Mouse (Mus musculus): ENCODE data around the gene Pepd. TPM values are rescaled to one million over a fixed set of nuclear protein-coding genes. Genes with fewer than 3 reads are reported as not detected.
"Not testable (repeated sequence)": the region's sequence is repeated elsewhere in the genome, so short reads cannot be mapped to it uniquely, and the experiment has no call there.

Pepd gene
- polyA plus RNA-seq, 1 experiment from 2014 or later: 115 TPM

DNA sequence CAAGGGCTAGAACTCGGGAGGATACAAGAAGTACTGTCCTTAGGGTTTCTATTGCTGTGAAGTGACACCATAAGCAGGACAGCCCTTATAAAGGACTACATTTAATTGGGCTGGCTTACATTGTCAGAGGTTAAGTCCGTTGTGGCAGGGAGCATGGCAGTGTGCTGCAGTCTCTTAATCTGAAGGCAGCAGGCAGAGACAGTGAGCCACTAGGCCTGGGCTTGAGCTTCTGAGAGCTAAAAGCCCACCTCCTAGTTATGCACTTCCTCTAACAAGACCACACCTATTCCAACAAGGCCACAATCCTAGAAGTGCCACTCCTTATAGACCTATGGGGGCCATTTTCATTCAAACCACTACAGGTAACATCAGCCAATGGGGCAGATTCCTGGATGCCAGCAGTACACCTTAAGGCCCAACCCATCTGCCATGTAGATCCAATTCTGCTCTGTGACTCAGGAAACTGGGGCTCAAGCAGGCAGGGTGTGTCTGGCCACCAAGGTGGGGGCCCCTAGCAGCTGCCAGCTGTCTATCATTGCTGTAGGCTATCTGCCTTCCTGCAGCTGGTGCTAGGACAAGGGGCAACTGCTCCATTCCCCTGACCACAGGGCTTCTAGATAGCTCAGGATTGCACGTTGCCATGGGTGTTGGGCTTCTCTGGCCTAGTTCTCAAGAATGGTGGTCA is 56.7 kb downstream of the Pepd start:
- Histone ChIP-seq H3K27ac (no peak overlapping the region), H3K9me3 (replicated peaks) (no peaks in the 10 kb centered on the region), H3K27me3 (no peaks in the 10 kb centered on the region), H3K4me1 (peaks cover 16% of the 10 kb centered on the region; the same call in 1 of the 2 replicates), H3K36me3 (peaks cover 38% of the 10 kb centered on the region), H3K4me2 (no peak overlapping the region), H3K4me3 (replicated peaks) (no peak overlapping the region), H3K9ac (no peak overlapping the region)
- 86% methylated on average over 3 of the region's 3 CpGs for WGBS
- peak; percentile 62; the same call in 1 of the 2 replicates for ATAC-seq (replicated peaks; ENCODE audit: low FRiP score)

DNA sequence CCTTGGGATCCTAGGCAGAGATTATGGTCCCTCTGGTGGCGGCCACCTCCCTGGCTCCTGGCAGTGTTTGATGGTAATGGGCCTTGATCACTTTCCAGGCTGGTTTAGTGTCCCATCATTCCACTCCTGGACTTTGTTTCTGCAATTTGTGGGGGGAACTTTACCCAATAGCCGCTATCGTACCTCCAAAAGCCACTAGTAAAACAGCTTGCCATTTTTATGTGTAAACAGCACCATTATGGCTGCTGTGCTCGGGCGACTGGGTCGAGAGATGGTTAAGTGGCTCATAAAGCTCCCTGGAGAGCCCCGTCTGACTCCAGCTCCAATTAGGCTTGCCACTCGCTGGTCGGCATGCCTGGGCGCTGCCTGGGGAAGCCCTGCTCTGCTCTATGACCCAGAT is 59.6 kb downstream of the Pepd start:
- Histone ChIP-seq H3K36me3 (peaks cover 40% of the 10 kb centered on the region), H3K4me3 (replicated peaks) (no peak overlapping the region), H3K9me3 (replicated peaks) (no peaks in the 10 kb centered on the region), H3K4me1 (peaks cover 9% of the 10 kb centered on the region; the same call in 1 of the 2 replicates), H3K4me2 (no peak overlapping the region), H3K27me3 (no peaks in the 10 kb centered on the region), H3K27ac (no peak overlapping the region), H3K9ac (no peak overlapping the region)
- ATAC-seq (replicated peaks; ENCODE audit: low FRiP score): no peak
- 38% methylated on average over 10 of the region's 10 CpGs for WGBS

DNA sequence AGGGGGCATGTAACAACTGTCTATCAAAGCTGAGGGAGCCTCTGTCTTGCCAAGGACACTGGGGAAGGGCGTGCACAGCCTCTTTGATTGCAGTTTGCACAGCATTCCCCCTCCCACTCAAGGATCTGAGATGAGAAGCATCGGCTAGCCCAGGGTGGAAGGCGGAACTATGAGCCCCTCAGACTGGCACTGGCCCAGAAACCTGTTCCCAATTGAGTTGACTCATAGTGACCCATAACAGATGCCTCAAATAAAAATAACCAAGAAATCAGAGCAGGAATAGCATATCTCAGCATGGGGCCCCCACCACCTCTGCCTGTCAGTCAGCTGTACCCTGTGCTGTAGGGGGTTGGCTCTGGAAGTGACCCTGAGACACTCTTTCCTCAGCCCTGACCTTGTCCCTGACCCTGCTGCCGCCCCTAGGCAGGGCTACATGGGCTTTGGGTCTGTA is 60.8 kb downstream of the Pepd start:
- no peak overlapping the region for H3K9ac ChIP-seq
- no peak for ATAC-seq (replicated peaks; ENCODE audit: low FRiP score)
- peaks cover under 1% of the 10 kb centered on the region; the same call in 1 of the 2 replicates for H3K4me1 ChIP-seq
- H3K4me2 ChIP-seq: no peak overlapping the region
- H3K27me3 ChIP-seq: no peaks in the 10 kb centered on the region
- no peak overlapping the region for H3K27ac ChIP-seq
- 56% methylated on average over 4 of the region's 4 CpGs for WGBS
- no peak overlapping the region for H3K4me3 ChIP-seq (replicated peaks)
- H3K9me3 ChIP-seq (replicated peaks): no peaks in the 10 kb centered on the region
- H3K36me3 ChIP-seq: peaks cover 40% of the 10 kb centered on the region

DNA sequence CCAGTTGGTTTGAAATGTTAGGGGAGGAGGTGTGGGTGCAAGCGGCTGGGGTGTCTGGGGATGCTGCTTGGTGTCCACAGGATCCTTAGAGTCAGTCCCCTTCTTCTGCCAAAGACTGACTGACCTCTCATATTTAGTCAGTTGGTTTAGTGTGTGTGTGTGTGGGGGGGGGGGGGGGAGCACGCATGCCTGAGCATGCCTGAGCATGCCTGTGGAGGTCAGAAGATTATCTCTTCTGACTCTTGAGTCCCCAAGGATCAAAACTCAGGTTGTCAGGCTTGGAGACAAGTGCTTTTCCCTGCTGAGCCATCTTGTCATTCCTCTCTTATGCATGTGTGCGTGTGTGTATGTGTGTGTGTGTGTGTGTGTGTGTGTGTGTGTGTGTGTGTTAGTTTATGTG is 61.7 kb downstream of the Pepd start:
- Histone ChIP-seq H3K27ac (no peak overlapping the region), H3K9ac (no peak overlapping the region), H3K4me2 (no peak overlapping the region), H3K4me3 (replicated peaks) (no peak overlapping the region), H3K27me3 (no peaks in the 10 kb centered on the region), H3K4me1 (no peaks in the 10 kb centered on the region), H3K36me3 (peaks cover 39% of the 10 kb centered on the region), H3K9me3 (replicated peaks) (no peaks in the 10 kb centered on the region)
- ATAC-seq (replicated peaks; ENCODE audit: low FRiP score): no peak
- WGBS: 75% methylated on average over 3 of the region's 3 CpGs

DNA sequence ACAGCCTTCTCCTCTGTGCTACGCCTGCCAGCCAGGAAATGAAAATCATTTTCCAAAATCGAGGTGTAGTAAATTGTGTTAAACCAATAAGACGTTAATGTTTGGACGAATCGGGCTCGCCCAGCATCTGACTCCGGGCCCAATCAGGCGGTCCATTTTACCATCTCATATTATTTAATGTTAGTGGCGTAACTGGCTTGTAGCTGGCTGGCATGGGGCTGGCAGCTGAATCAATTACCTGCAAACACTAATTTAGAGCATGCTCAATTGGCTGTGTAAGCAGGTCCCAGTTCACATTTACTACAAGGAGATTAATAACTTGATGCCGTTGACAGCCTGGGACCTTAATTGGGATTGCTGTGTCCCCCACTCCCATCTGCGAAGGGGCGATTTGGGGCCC is 63.7 kb downstream of the Pepd start:
- WGBS: 79% methylated on average over 12 of the region's 12 CpGs
- no peak for ATAC-seq (replicated peaks; ENCODE audit: low FRiP score)

DNA sequence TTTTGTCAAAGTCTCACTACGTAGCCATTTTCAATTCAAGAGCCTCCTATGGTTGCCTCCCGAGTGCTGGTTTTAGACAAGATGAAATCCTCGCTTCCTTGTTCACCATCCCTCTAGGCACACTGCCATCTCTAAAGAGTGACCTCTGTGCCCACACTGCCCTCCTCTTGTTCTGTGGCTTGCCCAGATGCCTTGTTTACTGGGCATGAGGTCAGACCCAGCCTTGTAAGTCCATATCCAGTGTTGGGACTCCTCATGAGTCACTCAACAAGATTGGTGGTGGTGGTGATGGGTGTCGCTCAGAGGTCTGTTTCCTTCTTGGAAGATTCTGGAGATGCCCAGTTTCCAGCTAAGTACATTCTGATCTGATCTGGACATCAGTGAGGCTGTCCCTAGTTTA is 65.2 kb downstream of the Pepd start:
- WGBS: 97% methylated on average over 4 of the region's 4 CpGs
- no peaks in the 10 kb centered on the region for H3K27me3 ChIP-seq
- no peaks in the 10 kb centered on the region for H3K4me1 ChIP-seq
- H3K4me2 ChIP-seq: no peak overlapping the region
- no peak overlapping the region for H3K4me3 ChIP-seq (replicated peaks)
- ATAC-seq (replicated peaks; ENCODE audit: low FRiP score): no peak
- peaks cover 19% of the 10 kb centered on the region for H3K36me3 ChIP-seq
- no peak overlapping the region for H3K27ac ChIP-seq
- H3K9ac ChIP-seq: no peak overlapping the region
- no peaks in the 10 kb centered on the region for H3K9me3 ChIP-seq (replicated peaks)

More for the DNA sequence above, 63.7 kb downstream of the Pepd start:
- no peak overlapping the region for H3K27ac ChIP-seq
- H3K36me3 ChIP-seq: peaks cover 22% of the 10 kb centered on the region
- no peaks in the 10 kb centered on the region for H3K9me3 ChIP-seq (replicated peaks)
- H3K4me1 ChIP-seq: no peaks in the 10 kb centered on the region
- H3K9ac ChIP-seq: no peak overlapping the region
- no peak overlapping the region for H3K4me3 ChIP-seq (replicated peaks)
- H3K4me2 ChIP-seq: no peak overlapping the region
- H3K27me3 ChIP-seq: no peaks in the 10 kb centered on the region

DNA sequence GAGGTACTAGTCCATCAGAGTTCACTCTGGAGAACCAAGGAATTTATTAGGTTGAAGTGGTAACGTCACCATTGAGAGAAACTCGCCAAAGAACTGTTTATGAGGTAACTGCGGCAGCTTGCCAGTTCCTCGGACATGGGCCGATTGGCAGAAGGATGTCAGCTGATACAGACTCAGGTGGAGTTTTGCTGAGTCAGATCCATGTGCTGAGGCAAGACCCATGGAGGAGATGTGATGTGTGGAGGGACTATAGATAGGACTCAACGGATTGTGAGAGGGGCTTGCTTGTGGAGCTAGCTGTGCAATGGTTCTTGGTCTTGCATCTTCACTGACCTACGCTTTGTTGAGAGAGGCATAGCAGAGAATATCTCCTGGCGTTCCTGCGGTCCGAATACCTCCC is 69.6 kb downstream of the Pepd start:
- Histone ChIP-seq H3K27me3 (no peaks in the 10 kb centered on the region), H3K4me3 (replicated peaks) (no peak overlapping the region), H3K27ac (no peak overlapping the region), H3K9ac (no peak overlapping the region), H3K4me1 (peaks cover 25% of the 10 kb centered on the region), H3K9me3 (replicated peaks) (no peaks in the 10 kb centered on the region), H3K36me3 (peaks cover 15% of the 10 kb centered on the region), H3K4me2 (no peak overlapping the region)
- ATAC-seq (replicated peaks; ENCODE audit: low FRiP score): no peak
- 91% methylated on average over 10 of the region's 10 CpGs for WGBS

DNA sequence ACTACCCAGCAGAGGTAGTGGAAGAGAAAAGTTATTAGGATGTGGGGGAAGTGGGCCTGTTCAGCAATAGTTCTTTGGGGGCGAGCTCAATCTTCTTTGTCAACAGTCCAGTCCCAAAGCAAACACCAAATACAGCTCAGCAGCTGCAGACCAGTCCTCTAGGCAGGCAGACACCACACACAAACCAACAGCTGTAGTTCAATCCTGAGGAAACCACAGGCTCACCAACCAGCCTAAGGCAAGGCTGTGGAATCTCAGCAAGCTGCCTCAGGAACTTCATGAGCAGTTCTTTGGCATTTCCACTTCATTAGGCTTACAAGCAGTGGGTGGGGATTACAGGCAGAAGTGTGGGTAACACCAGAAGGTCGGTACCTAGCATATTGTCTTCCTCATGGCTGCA is 70.2 kb downstream of the Pepd start:
- H3K4me2 ChIP-seq; H3K27ac ChIP-seq; H3K27me3 ChIP-seq; H3K9me3 ChIP-seq (replicated peaks); H3K4me3 ChIP-seq (replicated peaks); H3K9ac ChIP-seq; ATAC-seq (replicated peaks; ENCODE audit: low FRiP score): not testable (repeated sequence)
- Histone ChIP-seq H3K36me3 (peaks cover 15% of the 10 kb centered on the region), H3K4me1 (peaks cover 25% of the 10 kb centered on the region)
- 80% methylated on average over 2 of the region's 2 CpGs for WGBS

DNA sequence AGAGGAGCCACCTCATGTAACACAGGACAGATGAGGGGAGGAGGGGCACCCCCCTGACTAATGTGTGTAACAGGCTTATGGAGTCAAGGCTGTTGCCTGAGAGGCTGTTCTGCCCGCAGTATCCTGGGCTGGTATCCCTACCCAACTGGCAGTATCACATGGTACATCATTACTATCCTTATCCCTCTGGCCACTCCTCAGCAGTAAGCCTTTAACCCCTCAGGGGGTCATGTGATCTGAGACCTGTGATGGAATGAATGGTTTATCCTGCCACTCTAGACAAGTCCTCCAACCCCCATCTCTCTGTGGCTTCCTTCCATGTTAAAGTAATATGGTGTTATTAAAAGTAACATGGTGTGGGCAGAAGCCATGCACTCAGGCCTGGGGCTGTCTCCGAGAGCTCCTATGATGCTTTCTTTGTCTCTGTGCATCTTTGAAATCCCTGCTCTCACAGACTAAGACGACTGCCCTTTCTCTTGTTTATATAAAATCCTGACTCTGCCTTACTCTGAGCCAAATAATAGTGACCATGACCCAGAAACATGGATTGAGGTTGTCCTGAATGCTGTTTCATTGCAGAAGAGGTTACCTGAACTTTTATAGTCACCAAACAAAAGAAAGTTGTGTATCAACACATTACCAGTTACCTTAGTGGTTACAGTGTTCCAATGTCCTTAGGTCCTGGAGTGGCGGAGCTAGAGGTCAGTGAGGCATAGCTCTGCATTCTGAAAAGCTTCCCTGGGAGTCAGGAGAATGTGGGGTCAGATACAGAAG is 71.7 kb downstream of the Pepd start:
- H3K27me3 ChIP-seq: no peaks in the 10 kb centered on the region
- WGBS: 57% methylated on average over 4 of the region's 4 CpGs
- no peaks in the 10 kb centered on the region for H3K9me3 ChIP-seq (replicated peaks)
- H3K4me1 ChIP-seq: peaks cover 28% of the 10 kb centered on the region
- H3K4me3 ChIP-seq (replicated peaks): no peak overlapping the region
- H3K27ac ChIP-seq: peak overlapping the region; percentile 23; the same call in 1 of the 2 replicates
- peaks cover 15% of the 10 kb centered on the region for H3K36me3 ChIP-seq
- 0 out of 2 replicates have a peak, but pooled peaks have one; percentile 15 for ATAC-seq (replicated peaks; ENCODE audit: low FRiP score)
- no peak overlapping the region for H3K9ac ChIP-seq
- no peak overlapping the region for H3K4me2 ChIP-seq

DNA sequence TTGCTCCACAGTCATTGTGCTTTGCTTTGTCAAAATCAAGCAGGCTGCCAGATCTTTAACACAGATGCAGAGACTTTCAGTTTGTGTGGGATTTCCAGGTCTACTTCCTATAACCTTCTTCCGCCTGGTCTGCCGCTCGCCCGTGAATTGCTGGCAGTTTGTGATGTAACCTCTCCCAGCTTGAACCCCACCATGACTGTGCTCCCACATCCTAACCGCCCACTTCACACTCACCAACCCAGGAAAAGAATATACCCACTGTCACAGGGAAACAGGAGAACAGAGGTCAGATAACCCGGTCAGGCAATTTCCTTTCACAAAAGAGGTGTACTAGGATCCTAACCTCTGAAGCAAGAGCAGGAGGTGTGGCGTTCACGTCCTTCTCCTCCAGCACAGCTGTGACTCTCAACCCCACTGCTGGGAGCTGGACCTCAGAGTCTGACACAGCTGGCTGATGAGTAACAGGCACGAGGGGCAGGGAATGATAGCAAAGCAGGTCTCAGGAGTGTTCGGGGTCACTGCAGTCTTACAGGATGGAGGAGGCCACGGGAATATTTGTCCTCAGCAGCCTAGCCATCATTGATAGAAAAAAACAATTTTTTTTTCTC is 72.5 kb downstream of the Pepd start:
- ATAC-seq (replicated peaks; ENCODE audit: low FRiP score): 0 out of 2 replicates have a peak, but pooled peaks have one; percentile 33
- Histone ChIP-seq H3K9ac (no peak overlapping the region), H3K9me3 (replicated peaks) (no peaks in the 10 kb centered on the region), H3K27me3 (no peaks in the 10 kb centered on the region), H3K4me1 (peaks cover 28% of the 10 kb centered on the region), H3K27ac (peak overlapping the region; percentile 23), H3K4me3 (replicated peaks) (no peak overlapping the region), H3K36me3 (peaks cover 14% of the 10 kb centered on the region), H3K4me2 (no peak overlapping the region)
- WGBS: 23% methylated on average over 11 of the region's 11 CpGs

DNA sequence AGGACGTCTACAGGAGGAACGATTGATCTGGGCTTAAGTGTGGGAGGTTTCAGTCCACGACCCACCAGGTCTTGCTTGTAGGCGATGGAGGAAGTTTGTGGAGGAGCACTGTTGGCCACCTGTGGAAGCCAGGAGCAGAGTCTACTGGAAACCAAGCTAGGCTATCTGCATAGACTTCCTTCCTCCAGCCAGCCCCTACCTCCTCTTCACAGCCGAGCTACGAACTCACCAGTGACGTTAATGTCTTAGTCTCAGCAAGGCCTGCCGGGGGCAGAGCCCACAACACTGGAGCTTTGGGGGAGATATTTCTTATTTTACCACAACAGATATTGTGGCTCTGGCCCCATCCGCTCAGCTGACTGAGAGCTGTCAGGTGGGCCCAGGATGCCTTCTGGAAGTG is 73.0 kb downstream of the Pepd start:
- no peak overlapping the region for H3K4me2 ChIP-seq
- no peaks in the 10 kb centered on the region for H3K9me3 ChIP-seq (replicated peaks)
- ATAC-seq (replicated peaks; ENCODE audit: low FRiP score): 0 out of 2 replicates have a peak, but pooled peaks have one; percentile 16
- H3K4me1 ChIP-seq: peaks cover 28% of the 10 kb centered on the region
- H3K4me3 ChIP-seq (replicated peaks): no peak overlapping the region
- 47% methylated on average over 9 of the region's 9 CpGs for WGBS
- no peak overlapping the region for H3K9ac ChIP-seq
- H3K27ac ChIP-seq: peak overlapping the region; percentile 23
- peaks cover 18% of the 10 kb centered on the region for H3K36me3 ChIP-seq
- H3K27me3 ChIP-seq: no peaks in the 10 kb centered on the region

DNA sequence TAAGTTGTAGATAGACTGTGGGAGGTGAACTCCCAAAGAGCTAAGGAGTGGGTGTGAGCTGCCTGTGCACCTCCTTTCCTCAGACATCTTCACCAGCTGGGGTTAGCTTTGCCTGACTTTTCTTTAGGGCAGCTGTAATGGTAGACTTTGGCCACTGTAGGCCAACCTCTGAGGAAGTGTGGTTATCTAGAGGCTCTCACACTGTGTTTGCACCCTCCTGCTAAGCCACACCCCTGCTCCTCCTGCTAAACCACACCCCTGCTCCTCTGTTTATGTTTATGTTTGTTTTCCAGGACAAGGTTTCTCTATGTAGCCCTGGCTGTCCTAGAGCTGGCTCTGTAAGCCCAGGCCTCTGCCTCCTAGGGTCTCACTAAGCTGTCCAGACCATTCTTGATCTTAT is 73.5 kb downstream of the Pepd start:
- Histone ChIP-seq H3K27ac (no peak overlapping the region), H3K9me3 (replicated peaks) (no peaks in the 10 kb centered on the region), H3K27me3 (no peaks in the 10 kb centered on the region), H3K9ac (no peak overlapping the region), H3K4me3 (replicated peaks) (no peak overlapping the region), H3K4me1 (peaks cover 28% of the 10 kb centered on the region), H3K36me3 (peaks cover 18% of the 10 kb centered on the region), H3K4me2 (no peak overlapping the region)
- peak; percentile 75 for ATAC-seq (replicated peaks; ENCODE audit: low FRiP score)
